Mouse (Mus musculus) lung, adult 2 months (tissue): ENCODE results near the gene Iqcf3.

Experiments
- CTCF ChIP-seq: fragments of 200-500 bp; IDR thresholded peaks from 2 replicates; pipeline ENCODE4 v1.5.1; 2011; ENCODE audit warnings: mild to moderate bottlenecking, low read length, control low read depth; ENCODE audit not compliant: insufficient read depth
- POLR2A ChIP-seq: fragments of 200-500 bp; IDR thresholded peaks from 2 replicates; pipeline ENCODE4 v1.6.1; 2011; ENCODE audit warnings: low read depth, mild to moderate bottlenecking, control low read depth, low read length, borderline replicate concordance; ENCODE audit errors: extremely low read depth

DNA sequence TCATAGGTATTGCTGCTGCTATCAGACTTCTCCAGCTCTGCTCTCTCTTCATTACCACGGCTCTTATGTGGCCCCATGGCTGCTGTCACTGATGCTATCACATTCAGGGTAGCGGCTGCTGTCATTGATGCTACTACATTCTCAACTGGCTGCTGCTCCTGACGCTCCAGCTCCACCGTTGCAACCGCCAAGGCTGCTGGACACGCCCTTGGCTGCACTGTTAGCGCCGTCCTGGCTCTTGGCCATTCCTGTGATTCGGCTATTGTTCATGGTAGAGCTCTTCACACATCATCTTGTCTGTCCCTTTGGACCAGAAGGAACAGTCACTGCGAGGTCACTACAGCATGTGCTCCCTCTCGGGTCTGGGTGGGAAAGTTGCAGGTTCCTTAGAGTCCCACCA is 860 bp upstream of the Iqcf3 start:
- TF ChIP-seq CTCF (no peak), POLR2A (no peak)
